Mouse (Mus musculus) T-helper 17 cell (primary cell): ENCODE measurements around the gene 1700025C18Rik.

Experiments
- in situ Hi-C, 2 experiments: fragments of 300-600 bp; cut with MboI, MseI; formaldehyde crosslinking; loops; 1 replicate in 1 of 2; 2 replicates in 1 of 2; pipeline ENCODE4 v1.15.1; 2025; ENCODE audit warnings: high pct_unique_total_duplicates in 2 of 2

1700025C18Rik gene

DNA sequence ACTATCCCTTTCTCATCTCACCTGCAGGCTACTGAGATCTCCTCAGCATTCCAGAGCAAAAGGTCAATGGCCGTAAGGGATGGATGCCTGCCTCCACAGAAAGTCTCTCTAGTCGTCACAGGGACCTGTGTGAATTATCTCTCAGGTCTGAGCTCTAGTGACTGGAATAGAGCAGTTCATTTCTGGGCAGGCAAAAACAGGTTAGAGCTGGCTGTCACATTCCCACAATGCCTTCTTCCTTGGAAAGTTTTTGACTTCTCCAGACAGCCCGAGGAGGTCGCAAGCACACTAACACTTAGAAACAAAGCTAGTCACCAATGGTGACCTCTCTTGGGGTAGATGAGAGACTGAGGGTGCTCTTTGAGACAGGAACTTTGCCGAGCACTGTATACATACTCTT lies 48.4 kb downstream of the 1700025C18Rik start:
- in situ Hi-C loops, result no loop called here

DNA sequence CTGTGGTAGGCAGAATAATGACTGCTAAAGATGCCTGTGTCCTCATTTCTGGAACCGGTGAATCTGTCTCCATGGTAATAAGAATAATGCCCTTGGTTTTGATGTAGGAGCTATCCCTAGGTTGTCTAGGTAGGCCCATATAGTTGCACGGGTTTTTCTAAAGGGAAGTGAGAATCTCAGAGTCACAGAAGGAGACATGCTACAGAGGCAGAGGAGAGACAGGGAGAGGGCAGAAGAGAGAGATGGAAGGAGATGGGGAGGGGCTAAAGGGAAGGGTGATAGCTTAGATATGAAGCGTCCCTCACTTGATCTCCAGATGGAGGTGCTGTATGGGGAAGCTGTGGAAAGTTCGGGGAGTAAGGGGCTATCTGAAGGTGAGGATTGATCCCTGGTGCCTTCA lies 53.1 kb downstream of the 1700025C18Rik start:
- in situ Hi-C loops, result no loop called here

DNA sequence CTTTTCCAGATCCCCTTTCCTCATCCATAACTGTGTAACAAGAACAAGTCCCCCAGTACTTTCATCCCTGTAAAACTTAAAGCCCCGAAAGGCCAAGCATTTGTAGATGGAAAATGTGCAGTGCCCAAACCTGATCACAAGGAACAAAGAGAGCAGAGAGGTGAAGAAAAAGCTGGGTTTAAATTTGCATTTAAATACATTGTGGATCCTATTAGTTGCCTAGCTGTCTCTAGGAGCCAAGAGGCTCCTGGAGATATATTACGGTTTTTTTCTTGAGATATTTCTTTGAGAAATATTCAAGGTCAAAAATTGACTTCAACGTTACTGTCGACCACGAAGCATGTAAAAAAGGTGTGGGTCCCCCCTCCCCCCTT lies 55.5 kb downstream of the 1700025C18Rik start:
- in situ Hi-C loops, result no loop called here

DNA sequence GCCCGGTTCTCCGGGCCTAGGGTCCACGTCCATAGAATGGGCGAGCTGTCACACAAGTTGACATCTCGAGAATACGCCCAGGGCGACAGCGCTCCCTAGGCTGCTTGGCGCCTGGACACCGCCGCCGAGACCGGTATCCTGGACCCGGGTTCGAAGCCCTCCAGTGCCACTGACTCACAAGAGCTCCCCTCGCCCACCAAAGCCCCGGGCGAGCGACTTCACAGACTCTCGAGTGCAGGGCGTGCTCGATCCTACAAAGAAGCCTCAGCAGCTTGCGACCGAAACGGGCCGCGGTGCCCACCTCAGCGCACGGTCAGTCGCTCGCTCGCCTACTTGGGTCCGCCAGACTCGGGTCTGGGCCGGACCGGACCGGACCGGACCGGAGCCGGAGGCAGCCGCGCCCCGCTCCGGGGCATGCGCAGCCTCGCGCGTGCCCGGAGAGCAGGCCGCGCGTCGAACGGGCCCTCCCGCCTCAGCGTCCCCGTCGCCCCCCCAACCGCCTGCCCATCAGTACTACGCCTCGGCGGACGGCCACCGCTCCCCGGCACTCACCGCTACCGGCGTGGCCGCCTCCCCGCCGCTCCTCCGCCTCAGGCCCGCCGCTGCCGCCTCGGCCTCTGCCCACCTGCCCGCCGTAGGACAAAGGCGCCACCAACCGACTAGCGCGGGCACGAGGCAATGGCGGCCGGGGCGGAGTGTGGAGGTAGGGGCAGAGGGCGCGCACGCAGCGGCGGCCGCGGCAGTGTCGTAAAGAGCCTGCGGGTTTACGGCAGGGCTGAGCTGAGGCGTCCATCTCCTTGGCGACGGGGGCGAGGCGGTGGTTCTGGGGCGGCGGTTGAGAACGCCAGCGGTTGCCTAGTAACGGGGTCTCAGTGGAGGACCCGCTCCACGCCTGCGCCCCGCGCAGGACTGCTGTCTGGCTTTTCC lies 56.2 kb downstream of the 1700025C18Rik start, which contains the start of gene Ncoa5:
Gene Ncoa5 (minus strand): TSS at position 737 of the 927 bp plus-strand sequence.
- in situ Hi-C loops, result no loop called here

DNA sequence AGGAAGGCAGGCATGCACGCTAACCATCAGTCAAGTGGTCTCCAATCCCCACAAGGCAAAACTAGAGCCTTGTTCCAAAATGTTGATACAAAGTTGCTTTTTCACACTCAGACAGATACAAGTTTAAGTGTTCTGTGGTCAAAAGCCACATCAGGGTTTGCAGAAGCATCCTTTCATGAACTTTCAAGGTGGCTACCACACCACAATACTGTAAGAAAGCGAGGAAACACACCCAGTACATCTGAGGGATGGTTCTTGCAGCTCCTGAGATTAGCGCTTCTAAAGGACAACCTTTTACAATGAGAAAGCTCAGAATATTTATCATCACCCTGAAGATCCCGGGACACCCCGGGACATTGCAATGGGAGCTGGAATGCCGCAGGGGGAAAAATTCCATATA lies 57.2 kb downstream of the 1700025C18Rik start:
- in situ Hi-C loops, result no loop called here

DNA sequence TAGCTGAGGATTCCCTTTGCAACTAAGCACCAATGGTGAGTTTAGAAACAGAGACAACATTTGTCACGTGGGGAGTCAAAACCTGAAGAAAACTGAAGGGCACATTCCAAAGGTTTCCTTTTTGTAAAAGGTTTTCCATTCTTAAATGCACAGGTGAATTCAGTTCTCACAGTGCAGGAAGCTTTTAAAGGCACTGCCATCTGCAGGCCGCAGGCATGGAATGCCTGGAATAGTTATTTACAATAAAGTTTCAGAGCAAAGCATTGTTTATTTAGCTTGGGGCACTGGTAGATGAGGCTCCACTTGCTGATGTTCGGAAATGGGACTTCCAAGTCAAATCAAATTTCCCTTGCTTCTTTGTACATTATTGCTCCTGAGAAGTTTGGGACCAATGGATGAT lies 58.0 kb downstream of the 1700025C18Rik start:
- in situ Hi-C loops, result no loop called here
